Mouse (Mus musculus): ENCODE results near the gene Nos3. TPM values are rescaled to one million over a fixed set of nuclear protein-coding genes. Genes with fewer than 3 reads are reported as not detected.

Gene Nos3
- polyA plus RNA-seq, 1 experiment from 2014 or later = 1.8 TPM

GRCm38 (mm10) chr5:24413938-24414337 lies 49.3 kb downstream of the Nos3 start:
- no peak overlapping the region for H3K9ac ChIP-seq (replicated peaks)
- no peaks in the 10 kb centered on the region for H3K27me3 ChIP-seq (ENCODE audit: insufficient read depth, low read length)
- H3K4me1 ChIP-seq (ENCODE audit: insufficient read depth) = no peaks in the 10 kb centered on the region
- H3K27ac ChIP-seq (ENCODE audit: low read depth) = no peak overlapping the region
- H3K36me3 ChIP-seq (replicated peaks; ENCODE audit: insufficient read depth, low read length) = 0 out of 2 replicates have a peak, but pooled peaks cover 2% of the 10 kb centered on the region
- no peaks in the 10 kb centered on the region for H3K9me3 ChIP-seq (ENCODE audit: low read length)
- 80% methylated on average over 13 of the region's 13 CpGs for WGBS (ENCODE audit: insufficient replicate concordance)
- H3K4me2 ChIP-seq (ENCODE audit: low read depth, low read length) = no peak overlapping the region
- TF ChIP-seq CTCF (IDR thresholded peaks at IDR 0.05; ENCODE audit: low read depth) (no peak), EP300 (IDR thresholded peaks at IDR 0.05; ENCODE audit: low read depth) (no peak)
- ATAC-seq (no peak), DNase-seq (no peak)
- no peak overlapping the region for H3K4me3 ChIP-seq (ENCODE audit: low read depth, low read length)

- no peaks in the 10 kb centered on the region for H3K9me3 ChIP-seq (ENCODE audit: low read length)
- H3K36me3 ChIP-seq (replicated peaks; ENCODE audit: insufficient read depth, low read length) = peaks cover 11% of the 10 kb centered on the region; the same call in 1 of the 2 replicates
- 5% methylated on average over 21 of the region's 21 CpGs for WGBS (ENCODE audit: insufficient replicate concordance)
- DNase-seq (peak; percentile 71), ATAC-seq (peak; percentile 75)
- no peaks in the 10 kb centered on the region for H3K4me1 ChIP-seq (ENCODE audit: insufficient read depth)
- TF ChIP-seq CTCF (IDR thresholded peaks at IDR 0.05; ENCODE audit: low read depth) (peak; percentile 76), EP300 (IDR thresholded peaks at IDR 0.05; ENCODE audit: low read depth) (no peak)
- H3K27ac ChIP-seq (ENCODE audit: low read depth) = no peak overlapping the region
- H3K27me3 ChIP-seq (ENCODE audit: insufficient read depth, low read length) = no peaks in the 10 kb centered on the region
- H3K4me3 ChIP-seq (ENCODE audit: low read depth, low read length) = no peak overlapping the region
- H3K4me2 ChIP-seq (ENCODE audit: low read depth, low read length) = peak overlapping the region; percentile 26; the same call in 1 of the 2 replicates
- no peak overlapping the region for H3K9ac ChIP-seq (replicated peaks)
Measured at GRCm38 (mm10) chr5:24416222-24416736, 51.7 kb downstream of the Nos3 start.

- ATAC-seq (no peak), DNase-seq (no peak)
- no peak overlapping the region for H3K27ac ChIP-seq (ENCODE audit: low read depth)
- H3K9me3 ChIP-seq (ENCODE audit: low read length) = no peaks in the 10 kb centered on the region
- no peaks in the 10 kb centered on the region for H3K27me3 ChIP-seq (ENCODE audit: insufficient read depth, low read length)
- H3K4me2 ChIP-seq (ENCODE audit: low read depth, low read length) = no peak overlapping the region
- no peak for TF ChIP-seq CTCF (IDR thresholded peaks at IDR 0.05; ENCODE audit: low read depth)
- TF ChIP-seq EP300 (IDR thresholded peaks at IDR 0.05; ENCODE audit: low read depth) = no peak
- 81% methylated on average over 10 of the region's 10 CpGs for WGBS (ENCODE audit: insufficient replicate concordance)
- no peak overlapping the region for H3K4me3 ChIP-seq (ENCODE audit: low read depth, low read length)
- no peak overlapping the region for H3K9ac ChIP-seq (replicated peaks)
- H3K4me1 ChIP-seq (ENCODE audit: insufficient read depth) = 0 out of 2 replicates have a peak, but pooled peaks cover under 1% of the 10 kb centered on the region
- peaks cover 11% of the 10 kb centered on the region; the same call in 1 of the 2 replicates for H3K36me3 ChIP-seq (replicated peaks; ENCODE audit: insufficient read depth, low read length)
Measured at GRCm38 (mm10) chr5:24417587-24417986, 53.0 kb downstream of the Nos3 start.

GRCm38 (mm10) chr5:24420381-24420780 lies 55.8 kb downstream of the Nos3 start:
- H3K4me2 ChIP-seq (ENCODE audit: low read depth, low read length) = no peak overlapping the region
- peaks cover 11% of the 10 kb centered on the region; the same call in 1 of the 2 replicates for H3K36me3 ChIP-seq (replicated peaks; ENCODE audit: insufficient read depth, low read length)
- no peaks in the 10 kb centered on the region for H3K9me3 ChIP-seq (ENCODE audit: low read length)
- H3K4me1 ChIP-seq (ENCODE audit: insufficient read depth) = peaks cover 5% of the 10 kb centered on the region; the same call in 1 of the 2 replicates
- H3K4me3 ChIP-seq (ENCODE audit: low read depth, low read length) = no peak overlapping the region
- DNase-seq (no peak), ATAC-seq (no peak)
- H3K27me3 ChIP-seq (ENCODE audit: insufficient read depth, low read length) = no peaks in the 10 kb centered on the region
- no peak for TF ChIP-seq CTCF (IDR thresholded peaks at IDR 0.05; ENCODE audit: low read depth)
- TF ChIP-seq EP300 (IDR thresholded peaks at IDR 0.05; ENCODE audit: low read depth) = no peak
- H3K27ac ChIP-seq (ENCODE audit: low read depth) = no peak overlapping the region
- 91% methylated on average over 9 of the region's 9 CpGs for WGBS (ENCODE audit: insufficient replicate concordance)
- no peak overlapping the region for H3K9ac ChIP-seq (replicated peaks)

- Histone ChIP-seq H3K36me3 (replicated peaks; ENCODE audit: insufficient read depth, low read length) (peaks cover 11% of the 10 kb centered on the region; the same call in 1 of the 2 replicates), H3K4me1 (ENCODE audit: insufficient read depth) (peaks cover 26% of the 10 kb centered on the region), H3K9me3 (ENCODE audit: low read length) (no peaks in the 10 kb centered on the region), H3K27ac (ENCODE audit: low read depth) (peak within 1 kb of the TSS; percentile 97), H3K4me3 (ENCODE audit: low read depth, low read length) (peak within 1 kb of the TSS; percentile 65), H3K9ac (replicated peaks) (peak within 1 kb of the TSS; percentile 80), H3K4me2 (ENCODE audit: low read depth, low read length) (peak within 1 kb of the TSS; percentile 96), H3K27me3 (ENCODE audit: insufficient read depth, low read length) (no peaks in the 10 kb centered on the region)
- DNase-seq (peak; percentile 98), ATAC-seq (peak; percentile 89)
- peak; percentile 79 for TF ChIP-seq EP300 (IDR thresholded peaks at IDR 0.05; ENCODE audit: low read depth)
- TF ChIP-seq CTCF (IDR thresholded peaks at IDR 0.05; ENCODE audit: low read depth) = no peak
- WGBS (ENCODE audit: insufficient replicate concordance) = under 1% methylated on average over 46 of the region's 46 CpGs
Measured at GRCm38 (mm10) chr5:24423129-24424003, 58.8 kb downstream of the Nos3 start, which contains the start of the genes Cdk5 and Slc4a2. TSS of gene Cdk5 (minus strand) at chr5:24423530. TSS of gene Slc4a2 (plus strand) at chr5:24423837.

Data from liver, postnatal 0 days (tissue).